Mouse (Mus musculus) spleen, adult 2 months (tissue): ENCODE measurements at regions not wholly inside any gene's neighbourhood (a gene's known extent, or its start where the extent isn't known, plus 50 kb on each side); places are given as distances from the start of the nearest gene placed in this dataset.

Experiments used
- CTCF ChIP-seq: fragments of 200-500 bp; IDR thresholded peaks from 2 replicates; pipeline ENCODE4 v1.5.1; 2011; ENCODE audit warnings: mild to moderate bottlenecking, inconsistent platforms; ENCODE audit not compliant: insufficient read depth, insufficient read length, insufficient replicate concordance; ENCODE audit errors: extremely low read depth
- POLR2A ChIP-seq: fragments of 200-500 bp; IDR thresholded peaks from 2 replicates; pipeline ENCODE4 v1.6.1; 2011; ENCODE audit warnings: low read depth, low read length, inconsistent platforms

DNA sequence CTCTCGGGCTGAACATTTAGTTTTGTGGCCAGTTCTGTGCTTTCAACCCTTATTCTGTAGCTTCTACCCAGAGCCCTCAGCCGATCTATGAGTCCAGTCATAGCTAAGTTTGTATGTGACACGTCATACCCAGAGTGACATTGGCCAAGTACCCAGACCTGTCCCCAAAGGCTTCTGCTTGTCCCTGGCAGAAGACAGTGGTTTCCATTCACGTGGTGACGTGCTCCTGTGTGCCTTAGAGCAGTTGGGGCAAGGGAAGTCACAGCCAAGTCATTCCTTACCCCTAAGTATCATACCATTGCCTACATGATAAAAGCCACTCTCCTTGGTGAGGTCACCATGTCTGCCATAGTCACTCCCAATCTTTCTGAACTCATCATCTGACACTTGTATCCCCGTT lies 61.1 kb upstream of the Fhl2 start:
- TF ChIP-seq CTCF (no peak), POLR2A (no peak)
